Mouse (Mus musculus) effector memory CD4-positive, alpha-beta T cell, adult 7 months (primary cell): Measurements from ENCODE around the gene Hspa4. TPM values are rescaled to one million over a fixed set of nuclear protein-coding genes. Genes with fewer than 3 reads are reported as not detected.

Experiments used
- polyA plus RNA-seq: library from polyadenylated mRNA; unstranded; fragments of 100-300 nt; shearing (Covaris generic); gene quantifications from one replicate; pipeline ENCODE4 v1.2.1, GENCODE M21; 2017

Hspa4 gene
- polyA plus RNA-seq, result 144 TPM

DNA sequence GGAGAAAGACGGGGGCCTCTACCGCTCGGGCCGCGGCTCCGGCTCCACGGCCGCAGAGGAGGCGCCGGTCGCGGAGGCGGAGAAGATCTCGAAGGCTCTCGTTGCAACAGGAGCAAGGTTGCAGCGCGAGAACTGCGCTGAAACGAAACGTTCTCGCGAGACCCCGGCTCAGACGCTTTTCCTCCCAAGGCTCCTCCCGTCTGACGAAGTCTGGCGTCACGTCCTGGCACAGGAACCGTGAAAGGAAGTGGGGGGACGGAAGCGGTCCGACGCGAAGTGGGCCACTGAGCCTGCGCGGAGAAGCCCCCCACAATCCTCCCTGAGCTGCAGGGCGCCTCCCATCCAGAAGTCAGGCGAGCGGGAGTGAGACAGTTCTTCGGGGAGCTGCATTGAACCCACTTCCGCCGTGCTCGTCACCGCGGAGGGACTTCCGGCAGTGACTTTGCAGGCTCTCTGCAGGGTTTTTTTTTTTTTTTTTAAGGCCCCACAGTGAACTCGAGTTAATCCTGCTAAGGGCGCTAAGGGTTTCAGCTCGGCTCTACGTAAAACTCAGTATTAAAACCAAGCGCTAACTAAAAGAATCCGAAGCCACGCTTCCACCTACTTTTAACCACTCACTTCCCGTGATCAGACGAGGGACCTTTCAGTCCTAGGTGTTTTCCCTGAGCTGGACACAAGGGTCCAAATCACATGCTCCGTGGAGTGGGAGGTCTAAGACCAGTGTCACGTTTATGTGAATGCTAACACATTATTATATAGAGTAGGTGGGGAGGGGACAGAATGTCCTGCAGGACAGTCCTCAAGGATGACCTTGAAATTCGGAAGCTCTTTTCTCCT, at the start of gene Hspa4:
Gene Hspa4 (minus strand): TSS at position 128 of the 837 bp plus-strand sequence.

DNA sequence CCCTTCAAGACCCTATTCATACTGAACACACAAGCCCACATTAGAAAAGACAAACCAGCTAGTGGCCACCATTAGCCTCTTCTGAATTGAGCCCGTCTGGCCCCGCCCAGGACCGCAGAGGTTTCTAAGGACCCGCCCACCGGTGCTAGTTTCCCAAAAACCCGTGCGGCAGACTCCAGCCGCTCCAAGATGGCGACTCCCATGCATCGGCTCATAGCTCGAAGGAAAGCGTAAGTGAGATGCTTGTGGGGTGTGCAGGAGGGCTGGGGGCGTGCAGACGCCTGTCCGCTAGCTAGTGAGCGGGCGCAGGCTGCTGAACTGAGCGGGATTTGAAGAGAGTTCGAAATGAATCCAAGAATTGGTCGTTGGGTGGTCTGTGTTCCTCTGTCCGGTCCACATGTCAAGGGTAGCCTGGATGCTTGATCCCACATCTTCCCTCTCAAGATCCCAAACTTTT, 24.3 kb upstream of the Hspa4 start, which contains the start of gene Zcchc10:
Gene Zcchc10 (plus strand): TSS at position 168 of the 457 bp plus-strand sequence.

Other genes with a start within 250 kb of the Hspa4 start
- 27.1 TPM for gene Zcchc10, start 24.2 kb upstream of the Hspa4 start, polyA plus RNA-seq
- 356 TPM for gene Aff4, start 50.4 kb upstream of the Hspa4 start, polyA plus RNA-seq
- gene Leap2, start 122.7 kb upstream of the Hspa4 start, polyA plus RNA-seq, result not detected
- gene Uqcrq, start 130.4 kb upstream of the Hspa4 start, polyA plus RNA-seq, result 209 TPM
- 0.34 TPM for gene Gdf9, start 130.6 kb upstream of the Hspa4 start, polyA plus RNA-seq
- gene Gm10447, start 156.7 kb upstream of the Hspa4 start, polyA plus RNA-seq, result 0.16 TPM
- gene Shroom1, start 156.7 kb upstream of the Hspa4 start, polyA plus RNA-seq, result not detected
- not detected for gene Gm9837, start 170.0 kb upstream of the Hspa4 start, polyA plus RNA-seq
- gene Gm9945, start 179.7 kb upstream of the Hspa4 start, polyA plus RNA-seq, result not detected
- gene Sowaha, start 179.8 kb upstream of the Hspa4 start, polyA plus RNA-seq, result not detected
- 1.9 TPM for gene Sept8, start 218.8 kb upstream of the Hspa4 start, polyA plus RNA-seq